Mouse (Mus musculus) embryo, embryonic 9.5 days (tissue): Measurements from ENCODE around the gene Nags.

Experiments used
- DNase-seq: peaks from one replicate; pipeline ENCODE4 v3.0.0-alpha.2; 2017; ENCODE audit errors: extremely low spot score

The Nags gene

GRCm38 (mm10) chr11:102145471-102146001, at the start of gene Nags:
Gene Nags (plus strand): TSS chr11:102145513.
- DNase-seq = peak; percentile 45

- no peak for DNase-seq
These were observed 49.6 kb upstream of the Nags start for GRCm38 (mm10) chr11:102095676-102096075.

- DNase-seq = no peak
These were observed 48.9 kb upstream of the Nags start for GRCm38 (mm10) chr11:102096446-102096845.

GRCm38 (mm10) chr11:102096887-102097391, 48.4 kb upstream of the Nags start:
- peak; percentile 92 for DNase-seq

- no peak for DNase-seq
These were observed 44.1 kb upstream of the Nags start, which contains the start of gene Ppy for GRCm38 (mm10) chr11:102101219-102101618. Gene Ppy (minus strand): TSS chr11:102101319.

- peak; percentile 72 for DNase-seq
These were observed 42.6 kb upstream of the Nags start for GRCm38 (mm10) chr11:102102485-102103258.

GRCm38 (mm10) chr11:102106911-102107310, 38.4 kb upstream of the Nags start:
- DNase-seq = no peak

- no peak for DNase-seq
These were observed 37.6 kb upstream of the Nags start, which contains the start of gene Pyy for GRCm38 (mm10) chr11:102107732-102108131. Gene Pyy (minus strand): TSS chr11:102107832.

GRCm38 (mm10) chr11:102111576-102111975, 33.7 kb upstream of the Nags start:
- DNase-seq = no peak

GRCm38 (mm10) chr11:102116241-102116640, 29.1 kb upstream of the Nags start:
- no peak for DNase-seq

- DNase-seq = no peak
These were observed 27.9 kb upstream of the Nags start for GRCm38 (mm10) chr11:102117386-102117785.

GRCm38 (mm10) chr11:102134516-102134915, 10.8 kb upstream of the Nags start:
- no peak for DNase-seq

GRCm38 (mm10) chr11:102137625-102138446, 7.5 kb upstream of the Nags start:
- peak; percentile 69 for DNase-seq

- no peak for DNase-seq
These were observed 6.9 kb upstream of the Nags start for GRCm38 (mm10) chr11:102138447-102138740.

- peak; percentile 76 for DNase-seq
These were observed 4.8 kb upstream of the Nags start for GRCm38 (mm10) chr11:102140508-102140907.

- no peak for DNase-seq
These were observed 3.0 kb upstream of the Nags start for GRCm38 (mm10) chr11:102142355-102142754.

GRCm38 (mm10) chr11:102144957-102145470, 299 bp upstream of the Nags start:
- no peak for DNase-seq

- DNase-seq = no peak
These were observed 692 bp downstream of the Nags start for GRCm38 (mm10) chr11:102146005-102146404.

- DNase-seq = no peak
These were observed 1.2 kb downstream of the Nags start for GRCm38 (mm10) chr11:102146531-102146930.

- DNase-seq = no peak
These were observed 2.1 kb downstream of the Nags start for GRCm38 (mm10) chr11:102147213-102147989.

- peak; percentile 87 for DNase-seq
These were observed 10.9 kb downstream of the Nags start, which contains the start of gene Tmem101 for GRCm38 (mm10) chr11:102156039-102156785. Gene Tmem101 (minus strand): TSS chr11:102156404.
